Mouse (Mus musculus) myocyte (in vitro differentiated cells): ENCODE measurements around the gene Ppp1r14b.

Experiments
- CEBPB ChIP-seq: IDR thresholded peaks from 2 replicates; pipeline ENCODE4 v1.6.1; 2011; ENCODE audit warnings: mild to moderate bottlenecking, moderate library complexity; ENCODE audit not compliant: poor library complexity, insufficient read depth, severe bottlenecking
- E2F4 ChIP-seq: IDR thresholded peaks from one replicate; pipeline ENCODE4 v1.6.1; 2011; ENCODE audit warnings: mild to moderate bottlenecking, control low read depth, moderate library complexity; ENCODE audit not compliant: insufficient read depth
- MAX ChIP-seq: IDR thresholded peaks from one replicate; pipeline ENCODE4 v1.6.1; 2011; ENCODE audit warnings: low read depth, mild to moderate bottlenecking, control low read depth
- MYOD1 ChIP-seq, 3 experiments: IDR thresholded peaks; one replicate each; pipeline ENCODE4 v1.6.1; 2011; ENCODE audit warnings: control low read depth in 2 of 3, low read depth in 2 of 3, mild to moderate bottlenecking in 2 of 3, moderate library complexity in 1 of 3; ENCODE audit not compliant: insufficient read length in 2 of 3, control insufficient read depth in 1 of 3
- MYOG ChIP-seq, 3 experiments: IDR thresholded peaks; one replicate each; pipeline ENCODE4 v1.6.1; 2011; ENCODE audit warnings: control low read depth in 2 of 3, low read depth in 2 of 3, mild to moderate bottlenecking in 2 of 3; ENCODE audit not compliant: insufficient read length in 2 of 3, control insufficient read depth in 1 of 3, insufficient read depth in 1 of 3
- POLR2A ChIP-seq: IDR thresholded peaks from one replicate; pipeline ENCODE4 v1.6.1; 2011; ENCODE audit warnings: low read depth, mild to moderate bottlenecking, control low read depth, moderate library complexity; ENCODE audit not compliant: insufficient read length
- POLR2AphosphoS2 ChIP-seq: IDR thresholded peaks from one replicate; pipeline ENCODE4 v1.6.1; 2011; ENCODE audit warnings: low read depth, control low read depth; ENCODE audit not compliant: insufficient read length
- REST ChIP-seq: IDR thresholded peaks from one replicate; pipeline ENCODE4 v1.6.1; 2011; ENCODE audit warnings: mild to moderate bottlenecking, control low read depth, moderate library complexity; ENCODE audit not compliant: insufficient read depth, insufficient read length
- SRF ChIP-seq: IDR thresholded peaks from one replicate; pipeline ENCODE4 v1.6.1; 2011; ENCODE audit warnings: low read depth; ENCODE audit not compliant: control insufficient read depth, insufficient read length
- TCF12 ChIP-seq: IDR thresholded peaks from one replicate; pipeline ENCODE4 v1.6.1; 2011; ENCODE audit warnings: mild to moderate bottlenecking, control low read depth; ENCODE audit not compliant: poor library complexity, insufficient read depth, severe bottlenecking
- TCF3 ChIP-seq: IDR thresholded peaks from one replicate; pipeline ENCODE4 v1.6.1; 2011; ENCODE audit warnings: low read depth, control low read depth; ENCODE audit not compliant: insufficient read length
- USF1 ChIP-seq: IDR thresholded peaks from one replicate; pipeline ENCODE4 v1.6.1; 2011; ENCODE audit warnings: low read depth, mild to moderate bottlenecking, control low read depth, moderate library complexity

- no peak for TF ChIP-seq E2F4
- TF ChIP-seq MYOG (IDR thresholded peaks at IDR 0.05; ENCODE audit: control insufficient read depth in 1 of 3, insufficient read depth in 1 of 3, insufficient read length in 2 of 3, low read depth in 2 of 3): no peak
- no peak for TF ChIP-seq USF1
- no peak for TF ChIP-seq SRF
- no peak for TF ChIP-seq MYOD1 (IDR thresholded peaks at IDR 0.05; ENCODE audit: control insufficient read depth in 1 of 3, insufficient read length in 2 of 3, low read depth in 2 of 3)
- no peak for TF ChIP-seq POLR2A
- no peak for TF ChIP-seq REST
- TF ChIP-seq TCF12: no peak
- no peak for TF ChIP-seq TCF3
- no peak for TF ChIP-seq CEBPB
- no peak for TF ChIP-seq MAX
- TF ChIP-seq POLR2AphosphoS2: no peak
Observed at GRCm38 (mm10) chr19:6940396-6941351, 34.1 kb upstream of the Ppp1r14b start.
